Mouse (Mus musculus): ENCODE data around the gene Neurl1a. TPM values are rescaled to one million over a fixed set of nuclear protein-coding genes. Genes with fewer than 3 reads are reported as not detected.

Gene Neurl1a
- polyA plus RNA-seq, 1 experiment, result 0.98 TPM

DNA sequence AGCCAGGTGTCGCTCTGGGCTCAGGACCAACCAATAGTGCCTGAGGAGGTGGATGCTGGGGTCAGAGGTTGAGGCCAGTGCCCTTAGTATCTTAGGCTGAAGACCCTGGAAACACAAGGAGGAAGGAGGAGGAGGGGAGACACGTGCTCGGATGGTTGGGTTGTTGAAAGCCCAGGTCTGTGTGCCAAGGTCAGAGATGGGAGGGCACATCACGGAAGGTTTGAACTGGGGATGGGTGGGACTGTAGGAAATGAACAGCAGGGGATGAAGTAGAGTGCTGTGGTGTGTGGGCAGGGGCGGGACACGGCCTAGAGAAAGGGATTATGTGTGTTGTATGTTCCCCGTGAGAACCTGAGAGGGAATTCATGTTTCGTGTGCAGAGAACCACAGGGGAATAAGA is 5.6 kb downstream of the Neurl1a start:
- Histone ChIP-seq H3K9me3 (peaks cover 12% of the 10 kb centered on the region), H3K4me1 (peaks cover 14% of the 10 kb centered on the region), H3K27me3 (replicated peaks) (peaks cover 72% of the 10 kb centered on the region), H3K4me3 (replicated peaks) (no peak overlapping the region), H3K36me3 (replicated peaks; ENCODE audit: low read length) (no peaks in the 10 kb centered on the region)
- TF ChIP-seq FLI1 (IDR thresholded peaks at IDR 0.05; ENCODE audit: low read length), result no peak
- TF ChIP-seq GATA1 (IDR thresholded peaks at IDR 0.05; ENCODE audit: borderline replicate concordance, low read length), result no peak

DNA sequence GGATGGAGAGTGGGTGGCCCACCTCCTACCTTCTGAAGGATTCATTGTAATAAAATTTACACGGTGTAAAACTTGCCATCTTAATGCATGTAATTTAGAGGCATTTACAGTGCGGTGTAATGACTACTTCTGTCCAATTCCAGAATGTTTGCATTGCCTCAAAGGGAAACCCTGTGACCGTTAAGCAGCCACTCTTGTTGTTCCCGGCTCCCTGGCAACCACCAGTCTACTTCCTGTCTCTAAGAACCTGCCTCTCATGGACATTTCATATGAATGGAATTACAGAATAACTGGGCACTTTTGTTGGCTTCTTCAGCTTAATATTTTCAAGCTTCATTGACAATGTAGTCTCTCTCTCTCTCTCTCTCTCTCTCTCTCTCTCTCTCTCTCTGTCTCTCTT is 6.1 kb downstream of the Neurl1a start:
- Histone ChIP-seq H3K36me3 (replicated peaks; ENCODE audit: low read length) (no peaks in the 10 kb centered on the region), H3K9me3 (peaks cover 12% of the 10 kb centered on the region), H3K4me3 (replicated peaks) (no peak overlapping the region), H3K4me1 (peaks cover 9% of the 10 kb centered on the region), H3K27me3 (replicated peaks) (peaks cover 71% of the 10 kb centered on the region)
- no peak for TF ChIP-seq GATA1 (IDR thresholded peaks at IDR 0.05; ENCODE audit: borderline replicate concordance, low read length)
- no peak for TF ChIP-seq FLI1 (IDR thresholded peaks at IDR 0.05; ENCODE audit: low read length)

DNA sequence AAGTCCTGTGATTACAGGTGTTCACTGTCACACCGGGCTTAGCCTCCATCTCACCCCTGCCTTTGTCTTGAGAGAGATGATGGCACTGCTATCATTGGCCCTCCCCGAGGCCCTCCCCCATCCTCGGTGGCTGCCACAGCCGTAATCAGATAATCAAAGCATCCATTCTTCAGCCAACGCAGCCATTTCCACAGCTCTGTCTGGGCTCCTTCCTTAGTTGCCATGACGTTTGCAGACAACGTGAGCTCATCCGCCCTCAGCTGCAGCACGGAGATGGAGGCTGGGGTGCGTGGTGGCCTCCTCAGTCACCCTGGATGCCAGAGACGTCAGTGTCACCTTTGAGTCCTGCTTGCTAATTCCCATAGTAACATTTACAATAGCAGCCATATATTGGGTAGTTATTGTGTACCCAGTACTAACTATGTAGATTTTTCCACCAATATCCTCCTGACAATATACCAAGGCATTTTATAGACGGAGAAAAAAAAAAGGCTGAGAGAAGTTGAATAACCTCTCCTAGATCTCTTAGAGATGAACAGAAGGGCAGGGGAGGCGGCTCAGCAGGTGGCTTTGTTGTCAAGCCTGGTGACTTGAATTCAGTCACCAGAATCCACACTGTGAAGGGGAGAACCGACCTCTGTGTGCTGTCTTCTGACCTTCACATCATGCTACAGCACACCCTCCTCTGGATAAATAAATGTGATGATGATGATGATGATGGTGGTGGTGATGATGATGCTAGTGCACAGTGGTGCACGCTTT is 8.1 kb downstream of the Neurl1a start:
- H3K4me1 ChIP-seq, result peaks cover 25% of the 10 kb centered on the region
- no peak for TF ChIP-seq GATA1 (IDR thresholded peaks at IDR 0.05; ENCODE audit: borderline replicate concordance, low read length)
- no peak for TF ChIP-seq FLI1 (IDR thresholded peaks at IDR 0.05; ENCODE audit: low read length)
- H3K4me3 ChIP-seq (replicated peaks), result peak overlapping the region; percentile 4
- H3K9me3 ChIP-seq, result peaks cover 8% of the 10 kb centered on the region
- H3K36me3 ChIP-seq (replicated peaks; ENCODE audit: low read length), result no peaks in the 10 kb centered on the region
- peaks cover 58% of the 10 kb centered on the region for H3K27me3 ChIP-seq (replicated peaks)

DNA sequence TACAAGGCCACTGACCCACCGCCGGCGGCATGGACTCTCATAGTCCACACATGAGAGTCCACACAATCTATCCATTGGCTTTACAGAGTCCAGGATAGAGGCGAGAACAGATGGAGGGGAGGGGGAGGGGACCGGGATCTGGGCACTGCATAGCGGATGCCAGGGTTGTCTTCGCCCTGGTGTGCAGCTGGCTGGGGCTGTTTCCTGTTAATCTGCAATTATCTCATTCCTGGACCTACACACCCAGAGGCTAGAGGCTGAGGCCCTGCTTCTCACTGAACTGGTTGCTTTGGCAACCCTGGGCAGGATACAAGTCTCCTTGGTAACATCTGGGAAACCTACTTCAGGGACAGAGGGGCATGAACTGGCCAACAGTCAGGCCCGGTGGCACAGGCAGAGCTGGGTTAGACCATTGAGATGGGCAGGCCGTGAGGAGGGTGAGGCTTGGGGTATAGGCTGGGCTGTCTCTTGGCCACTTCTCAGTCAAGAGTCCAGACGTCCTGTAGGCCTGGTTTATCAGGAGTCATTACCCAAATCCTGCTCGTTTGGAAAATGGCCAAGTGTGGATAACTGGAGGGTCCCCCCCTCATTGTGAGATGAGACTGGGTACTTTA is 10.0 kb downstream of the Neurl1a start:
- H3K4me1 ChIP-seq, result peaks cover 25% of the 10 kb centered on the region
- no peak for TF ChIP-seq GATA1 (IDR thresholded peaks at IDR 0.05; ENCODE audit: borderline replicate concordance, low read length)
- TF ChIP-seq FLI1 (IDR thresholded peaks at IDR 0.05; ENCODE audit: low read length), result no peak
- H3K36me3 ChIP-seq (replicated peaks; ENCODE audit: low read length), result no peaks in the 10 kb centered on the region
- no peak overlapping the region for H3K4me3 ChIP-seq (replicated peaks)
- no peaks in the 10 kb centered on the region for H3K9me3 ChIP-seq
- H3K27me3 ChIP-seq (replicated peaks), result peaks cover 54% of the 10 kb centered on the region

DNA sequence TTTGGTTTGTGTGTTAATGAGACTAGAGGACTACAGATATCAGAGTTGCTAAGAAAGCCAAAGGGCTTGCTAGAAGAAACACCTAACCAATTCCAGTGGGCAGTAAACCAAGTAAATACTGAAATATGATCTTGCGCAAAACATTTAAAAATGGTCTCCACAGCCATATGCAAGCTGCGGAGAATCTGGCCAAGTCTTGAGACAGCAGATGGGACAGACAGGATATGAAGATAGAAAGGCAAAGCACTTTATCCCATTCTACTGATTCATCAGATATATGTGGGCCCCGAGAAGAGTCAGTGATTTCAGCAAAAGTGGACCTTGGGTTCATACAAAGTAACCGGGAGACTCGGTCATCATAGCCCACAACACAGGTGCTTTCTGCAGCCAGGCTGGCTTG is 13.5 kb downstream of the Neurl1a start:
- TF ChIP-seq GATA1 (IDR thresholded peaks at IDR 0.05; ENCODE audit: borderline replicate concordance, low read length) (no peak), FLI1 (IDR thresholded peaks at IDR 0.05; ENCODE audit: low read length) (no peak)
- Histone ChIP-seq H3K4me3 (replicated peaks) (no peak overlapping the region), H3K4me1 (peaks cover 22% of the 10 kb centered on the region), H3K27me3 (replicated peaks) (peaks cover 34% of the 10 kb centered on the region), H3K9me3 (no peaks in the 10 kb centered on the region), H3K36me3 (replicated peaks; ENCODE audit: low read length) (no peaks in the 10 kb centered on the region)

DNA sequence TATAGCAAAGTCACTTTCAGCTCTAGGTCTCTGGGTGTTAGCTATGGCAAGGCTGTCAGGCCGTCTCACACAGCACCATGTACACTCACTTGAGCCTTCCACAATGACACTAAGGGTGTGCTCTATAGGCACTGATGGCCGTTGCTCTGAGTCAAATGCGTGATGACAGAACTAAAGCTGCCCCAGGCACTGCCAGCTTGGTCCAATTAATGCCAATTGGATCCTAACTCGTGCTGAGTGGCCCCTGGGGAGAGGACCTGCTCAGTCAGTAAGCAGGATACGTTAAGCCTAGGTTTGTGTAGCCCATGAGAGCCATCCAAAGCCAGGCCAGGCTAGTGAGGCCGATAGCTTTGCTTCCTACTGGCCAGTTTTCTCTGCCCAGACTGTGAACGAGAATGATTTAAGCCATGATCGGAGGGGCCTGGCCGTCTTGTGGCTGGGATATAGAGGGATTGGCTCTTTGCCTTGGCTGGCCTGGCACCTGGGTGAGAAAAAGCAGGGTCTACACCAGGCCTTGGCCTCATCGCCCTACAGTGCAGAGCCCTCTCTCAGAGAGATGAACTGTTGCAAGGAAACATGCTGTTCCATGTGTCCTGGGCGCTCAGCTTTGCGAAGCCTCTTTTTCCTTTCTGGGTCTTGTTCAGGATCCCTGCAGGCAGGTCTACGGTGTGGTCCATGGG is 20.2 kb downstream of the Neurl1a start:
- H3K36me3 ChIP-seq (replicated peaks; ENCODE audit: low read length), result no peaks in the 10 kb centered on the region

DNA sequence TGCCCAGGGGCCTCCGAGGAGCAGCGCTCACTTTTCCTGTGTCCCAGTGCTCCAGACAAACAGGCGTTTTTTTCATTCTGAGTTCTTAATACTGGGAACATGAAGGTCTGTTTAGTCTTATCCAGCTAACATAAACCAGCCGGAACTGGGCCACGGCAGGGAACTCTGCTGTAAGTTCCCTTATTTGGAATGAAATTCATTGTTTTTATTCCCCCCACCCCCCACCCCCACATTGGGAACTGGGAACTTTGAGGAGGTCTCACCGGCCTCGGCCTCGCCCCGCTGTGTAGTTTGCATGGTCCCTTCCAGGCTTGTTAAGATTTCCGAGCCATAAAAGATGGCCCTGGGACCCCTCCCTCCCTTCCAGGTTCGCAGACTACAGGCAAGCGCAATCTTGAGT is 23.4 kb downstream of the Neurl1a start:
- Histone ChIP-seq H3K4me1 (no peaks in the 10 kb centered on the region), H3K4me3 (replicated peaks) (no peak overlapping the region), H3K36me3 (replicated peaks; ENCODE audit: low read length) (no peaks in the 10 kb centered on the region), H3K9me3 (0 out of 2 replicates have a peak, but pooled peaks cover 3% of the 10 kb centered on the region), H3K27me3 (replicated peaks) (peaks cover 66% of the 10 kb centered on the region)
- TF ChIP-seq FLI1 (IDR thresholded peaks at IDR 0.05; ENCODE audit: low read length) (no peak), GATA1 (IDR thresholded peaks at IDR 0.05; ENCODE audit: borderline replicate concordance, low read length) (no peak)

More for the DNA sequence above, 20.2 kb downstream of the Neurl1a start:
- Histone ChIP-seq H3K9me3 (no peaks in the 10 kb centered on the region), H3K4me1 (no peaks in the 10 kb centered on the region), H3K27me3 (replicated peaks) (peaks cover 54% of the 10 kb centered on the region), H3K4me3 (replicated peaks) (no peak overlapping the region)
- TF ChIP-seq FLI1 (IDR thresholded peaks at IDR 0.05; ENCODE audit: low read length), result no peak
- TF ChIP-seq GATA1 (IDR thresholded peaks at IDR 0.05; ENCODE audit: borderline replicate concordance, low read length), result no peak

DNA sequence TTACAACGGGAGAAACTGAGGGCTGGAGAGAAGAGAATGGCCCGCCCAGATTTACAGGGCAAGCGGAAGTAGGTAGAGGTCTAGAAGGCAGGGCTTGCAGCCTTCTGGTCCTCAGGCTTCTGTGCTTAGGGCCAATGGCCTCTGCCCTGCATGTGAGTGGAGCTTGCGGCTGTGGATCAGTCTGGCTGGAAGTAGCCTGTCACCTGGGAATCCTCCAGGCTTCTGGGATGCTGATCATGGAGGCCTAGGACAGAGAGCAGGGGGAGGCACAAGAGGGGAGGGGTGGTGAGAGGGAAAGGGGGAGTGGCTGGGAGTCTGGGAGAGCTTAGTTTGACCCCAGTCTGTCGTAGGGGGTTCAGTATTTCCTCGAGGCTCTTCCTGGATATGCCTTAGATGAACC is 23.8 kb downstream of the Neurl1a start:
- Histone ChIP-seq H3K27me3 (replicated peaks) (peaks cover 65% of the 10 kb centered on the region), H3K4me1 (no peaks in the 10 kb centered on the region), H3K9me3 (0 out of 2 replicates have a peak, but pooled peaks cover 3% of the 10 kb centered on the region), H3K36me3 (replicated peaks; ENCODE audit: low read length) (no peaks in the 10 kb centered on the region), H3K4me3 (replicated peaks) (no peak overlapping the region)
- TF ChIP-seq GATA1 (IDR thresholded peaks at IDR 0.05; ENCODE audit: borderline replicate concordance, low read length) (no peak), FLI1 (IDR thresholded peaks at IDR 0.05; ENCODE audit: low read length) (no peak)

DNA sequence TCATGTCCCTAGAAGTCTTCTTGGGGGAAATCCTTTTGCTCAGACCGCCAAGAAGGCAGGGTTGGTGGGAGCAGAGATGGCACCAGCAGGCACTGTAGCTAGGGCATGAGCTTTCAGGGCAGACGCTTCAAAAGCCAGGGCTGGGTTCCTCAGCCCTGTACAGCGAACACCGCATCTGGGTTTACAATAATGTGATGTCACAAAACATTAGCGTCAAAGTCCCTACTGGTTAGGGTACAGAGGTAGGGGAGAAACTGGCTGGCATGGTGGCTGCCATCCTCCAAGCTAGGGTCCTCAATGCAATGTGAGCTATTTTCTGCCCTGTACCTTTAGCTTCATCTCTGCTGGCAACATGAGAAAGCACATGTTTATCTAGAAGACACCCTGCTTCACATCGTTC is 24.4 kb downstream of the Neurl1a start:
- TF ChIP-seq FLI1 (IDR thresholded peaks at IDR 0.05; ENCODE audit: low read length), result no peak
- no peak for TF ChIP-seq GATA1 (IDR thresholded peaks at IDR 0.05; ENCODE audit: borderline replicate concordance, low read length)
- H3K4me3 ChIP-seq (replicated peaks), result no peak overlapping the region
- H3K27me3 ChIP-seq (replicated peaks), result peaks cover 64% of the 10 kb centered on the region
- no peaks in the 10 kb centered on the region for H3K36me3 ChIP-seq (replicated peaks; ENCODE audit: low read length)
- H3K9me3 ChIP-seq, result 0 out of 2 replicates have a peak, but pooled peaks cover 3% of the 10 kb centered on the region
- no peaks in the 10 kb centered on the region for H3K4me1 ChIP-seq

DNA sequence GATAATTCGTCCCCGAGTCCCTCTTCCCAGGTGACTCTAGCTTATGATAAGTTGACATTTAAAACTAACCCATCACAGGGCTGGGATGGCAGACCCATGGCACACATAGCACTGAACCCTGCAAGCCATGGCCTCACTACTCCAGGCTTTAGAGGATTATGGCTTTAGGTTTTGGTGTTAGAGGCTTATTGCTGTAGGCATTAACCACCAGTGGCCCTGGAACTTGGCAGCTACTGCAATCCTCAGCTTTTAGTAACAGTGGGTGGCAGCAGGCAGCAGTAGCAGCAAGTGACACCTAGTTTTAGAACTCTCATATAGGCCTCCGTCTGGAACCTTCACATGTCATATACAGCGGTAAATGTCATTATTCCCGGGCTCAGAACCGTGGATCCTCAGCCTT is 26.0 kb downstream of the Neurl1a start:
- H3K36me3 ChIP-seq (replicated peaks; ENCODE audit: low read length), result no peaks in the 10 kb centered on the region
- H3K9me3 ChIP-seq, result peaks cover 8% of the 10 kb centered on the region
- H3K27me3 ChIP-seq (replicated peaks), result peaks cover 56% of the 10 kb centered on the region
- H3K4me3 ChIP-seq (replicated peaks), result no peak overlapping the region
- TF ChIP-seq GATA1 (IDR thresholded peaks at IDR 0.05; ENCODE audit: borderline replicate concordance, low read length), result no peak
- TF ChIP-seq FLI1 (IDR thresholded peaks at IDR 0.05; ENCODE audit: low read length), result no peak
- H3K4me1 ChIP-seq, result no peaks in the 10 kb centered on the region

All from megakaryocyte, embryonic 14.5 days (primary cell).